Mouse (Mus musculus): ENCODE data around the gene Olfr17.

DNA sequence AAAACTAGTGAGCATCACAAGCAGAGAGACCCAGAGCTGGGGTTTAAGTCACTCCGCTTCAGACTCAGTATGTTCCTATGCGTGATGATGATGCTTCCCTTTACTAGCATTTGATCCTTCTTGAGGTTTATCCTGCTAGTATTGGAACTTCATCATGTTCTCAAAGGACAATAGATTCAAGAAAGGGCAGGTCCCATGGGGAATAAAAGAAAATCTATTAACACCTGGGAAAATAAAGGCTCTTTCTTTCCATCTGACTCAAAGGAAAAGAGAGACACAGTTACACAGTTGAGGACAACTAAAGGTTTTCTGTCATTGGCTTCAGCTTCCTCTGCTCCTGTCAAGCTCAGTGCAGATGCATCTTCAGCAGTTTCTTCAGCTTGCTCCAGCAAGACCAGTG lies 22.3 kb upstream of the Olfr17 start, which contains the start of gene Olfr714:
- no peak for TF ChIP-seq POLR2A (IDR thresholded peaks at IDR 0.05; ENCODE audit: low read depth, low read length)
- TF ChIP-seq ETS1 (conservative IDR thresholded peaks at IDR 0.05; ENCODE audit: low read depth, low read length): no peak
- TF ChIP-seq CTCF (conservative IDR thresholded peaks at IDR 0.05 in 1 of 2, IDR thresholded peaks at IDR 0.05 in 1 of 2; ENCODE audit: low read depth in 2 of 2, low read length in 2 of 2): no peak
- TF ChIP-seq ZC3H11A (IDR thresholded peaks at IDR 0.05; ENCODE audit: low read depth, low read length): no peak
- TF ChIP-seq POLR2AphosphoS2 (IDR thresholded peaks at IDR 0.05; ENCODE audit: low read depth, low read length): no peak
- TF ChIP-seq ZNF384 (IDR thresholded peaks at IDR 0.05; ENCODE audit: low read depth, low read length): no peak

All from CH12.LX (cell line).